Comparison of ENCODE assay signal across 8 mouse cellular contexts in the genomic region with DNA sequence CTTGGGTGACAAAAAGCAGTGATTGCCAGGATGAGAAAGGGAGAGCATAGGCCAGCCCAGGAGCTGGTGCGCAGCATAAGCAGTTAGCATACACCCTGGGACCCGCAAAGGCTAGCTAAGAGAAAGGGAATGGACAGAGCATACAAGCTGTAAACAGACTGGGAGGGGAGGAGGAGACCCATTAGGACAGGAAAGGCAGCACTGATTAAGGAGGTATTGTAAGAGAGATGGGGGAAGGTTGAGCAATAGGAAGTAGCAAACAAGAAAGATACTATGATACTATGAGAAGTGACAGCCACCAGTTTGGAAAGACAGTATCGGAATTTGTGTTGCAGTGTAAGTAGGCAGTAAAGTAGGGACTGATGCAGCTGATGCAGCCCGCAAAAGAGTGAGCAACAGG. TPM values are rescaled to one million over a fixed set of nuclear protein-coding genes. Genes with fewer than 3 reads are reported as not detected.
DNase-seq lines count a peak whose midpoint lies in the region; ATAC-seq and TF ChIP-seq lines count a peak whose summit lies in the region.

No protein-coding gene starts in this region.

- TF ChIP-seq CTCF in kidney, adult 2 months (conservative IDR thresholded peaks at IDR 0.05; ENCODE audit: insufficient read depth, insufficient read length, low read depth, low read length) = no peak
- TF ChIP-seq CTCF in bone marrow, adult 2 months (IDR thresholded peaks at IDR 0.05; ENCODE audit: control insufficient read depth, insufficient read depth, low read length) = no peak

- H3K4me1 ChIP-seq in kidney, adult 2 months (ENCODE audit: control insufficient read depth, insufficient read depth, low read length) = peaks cover 35% of the 10 kb centered on the region
- peaks cover 11% of the 10 kb centered on the region for H3K4me1 ChIP-seq in bone marrow, adult 2 months (ENCODE audit: control insufficient read depth, insufficient read depth, low read length)
- H3K4me1 ChIP-seq in hindbrain, embryonic 14.5 days (replicated peaks; ENCODE audit: control insufficient read depth, insufficient read depth, low read length) = peaks cover 30% of the 10 kb centered on the region
- peaks cover 33% of the 10 kb centered on the region for H3K4me1 ChIP-seq in midbrain, embryonic 14.5 days (ENCODE audit: control insufficient read depth, insufficient read depth, low read length)

- peak overlapping the region; percentile 79 for H3K27ac ChIP-seq in kidney, adult 2 months (ENCODE audit: insufficient read depth, low read depth, low read length)
- no peak overlapping the region for H3K27ac ChIP-seq in bone marrow, adult 2 months (ENCODE audit: control insufficient read depth, insufficient read depth, low read depth, low read length, poor library complexity)
- H3K27ac ChIP-seq in hindbrain, embryonic 14.5 days = no peak overlapping the region
- H3K27ac ChIP-seq in midbrain, embryonic 14.5 days (replicated peaks; ENCODE audit: low read depth, low read length) = no peak overlapping the region

- H3K27me3 ChIP-seq in kidney, adult 2 months (replicated peaks; ENCODE audit: control insufficient read depth, insufficient read depth, low read length) = no peaks in the 10 kb centered on the region
- H3K27me3 ChIP-seq in hindbrain, embryonic 14.5 days (ENCODE audit: control insufficient read depth, insufficient read depth, low read length) = no peaks in the 10 kb centered on the region
- H3K27me3 ChIP-seq in midbrain, embryonic 14.5 days (ENCODE audit: control insufficient read depth, insufficient read depth, low read length) = no peaks in the 10 kb centered on the region

- no peak for DNase-seq in kidney, adult 2 months
- no peak for DNase-seq in kidney, postnatal 14 days
- DNase-seq in hindbrain, embryonic 14.5 days (ENCODE audit: low spot score) = no peak
- no peak for DNase-seq in midbrain, embryonic 14.5 days
- DNase-seq in layer of hippocampus, adult 11-12 months (ENCODE audit: low spot score) = no peak
- DNase-seq in right cerebral cortex, postnatal 14 days = no peak
- DNase-seq in right cerebral cortex, adult 18-20 months = no peak

- WGBS in kidney, adult 2 months = 25% methylated on average over 4 of the region's 4 CpGs
- WGBS in bone marrow, adult 2 months = 26% methylated on average over 4 of the region's 4 CpGs
- whole genome bisulfite sequencing in hindbrain, embryonic 14.5 days = 52% methylated on average over 4 of the region's 4 CpGs
- 44% methylated on average over 4 of the region's 4 CpGs for WGBS in midbrain, embryonic 14.5 days

- no peak for ATAC-seq in hindbrain, embryonic 14.5 days (ENCODE audit: low FRiP score)
- no peak for ATAC-seq in midbrain, embryonic 14.5 days (ENCODE audit: low FRiP score, low TSS enrichment)

- peak overlapping the region; percentile 81 for H3K9ac ChIP-seq in hindbrain, embryonic 14.5 days
- H3K9ac ChIP-seq in midbrain, embryonic 14.5 days (replicated peaks; ENCODE audit: low read length) = peak overlapping the region; percentile 88; the same call in 1 of the 2 replicates

- peak overlapping the region; percentile 92 for H3K4me3 ChIP-seq in kidney, adult 2 months (ENCODE audit: insufficient read depth, low read depth, low read length)
- H3K4me3 ChIP-seq in bone marrow, adult 2 months (replicated peaks; ENCODE audit: control insufficient read depth, low read depth, low read length) = peak overlapping the region; percentile 89
- peak overlapping the region; percentile 60 for H3K4me3 ChIP-seq in hindbrain, embryonic 14.5 days (replicated peaks; ENCODE audit: low read length)
- H3K4me3 ChIP-seq in midbrain, embryonic 14.5 days (replicated peaks; ENCODE audit: low read depth, low read length) = peak overlapping the region; percentile 82

- no peaks in the 10 kb centered on the region for H3K9me3 ChIP-seq in hindbrain, embryonic 14.5 days (ENCODE audit: control insufficient read depth, low read length)
- no peaks in the 10 kb centered on the region for H3K9me3 ChIP-seq in midbrain, embryonic 14.5 days (ENCODE audit: control insufficient read depth, low read length)

- TF ChIP-seq POLR2A in kidney, adult 2 months (IDR thresholded peaks at IDR 0.05; ENCODE audit: low read depth, low read length) = no peak
- no peak for TF ChIP-seq POLR2A in bone marrow, adult 2 months (IDR thresholded peaks at IDR 0.05; ENCODE audit: borderline replicate concordance, control insufficient read depth, low read depth, low read length)

- H3K36me3 ChIP-seq in kidney, adult 2 months (ENCODE audit: control insufficient read depth, insufficient read depth, low read length) = no peaks in the 10 kb centered on the region
- H3K36me3 ChIP-seq in hindbrain, embryonic 14.5 days (replicated peaks; ENCODE audit: control insufficient read depth, insufficient read depth) = no peaks in the 10 kb centered on the region
- H3K36me3 ChIP-seq in midbrain, embryonic 14.5 days (ENCODE audit: control insufficient read depth, insufficient read depth, low read length) = no peaks in the 10 kb centered on the region

- peak overlapping the region; percentile 81 for H3K4me2 ChIP-seq in hindbrain, embryonic 14.5 days (replicated peaks)
- H3K4me2 ChIP-seq in midbrain, embryonic 14.5 days (ENCODE audit: low read length) = peak overlapping the region; percentile 88

RNA-seq across cellular contexts. Expression of a gene that starts 1.8 kb away (rescaled TPM):
- 85.0 and 86.5 TPM in 2 replicates for polyA plus RNA-seq in kidney, adult 2 months (2012; rRNA removed)
- 32.0 and 66.7 TPM in 2 replicates for polyA plus RNA-seq in bone marrow, adult 2 months (2011; ENCODE audit: insufficient read depth, insufficient read length, low replicate concordance, missing spikeins)
- 50.7 and 57.6 TPM in 2 replicates for polyA plus RNA-seq in hindbrain, embryonic 14.5 days (2014; fragmentation: Nextera tagmentation; extraction: Ambion mirVana)
- 48.4 and 55.0 TPM in 2 replicates for polyA plus RNA-seq in midbrain, embryonic 14.5 days (2014; fragmentation: Nextera tagmentation; extraction: Ambion mirVana)

RNA-seq across cellular contexts. Expression of a gene that starts 42.9 kb away (rescaled TPM):
- polyA plus RNA-seq in kidney, adult 2 months (2012; rRNA removed) = 14.0 and 15.0 TPM in 2 replicates
- 13.6 and 35.3 TPM in 2 replicates for polyA plus RNA-seq in bone marrow, adult 2 months (2011; ENCODE audit: insufficient read depth, insufficient read length, low replicate concordance, missing spikeins)
- 21.8 and 25.8 TPM in 2 replicates for polyA plus RNA-seq in hindbrain, embryonic 14.5 days (2014; fragmentation: Nextera tagmentation; extraction: Ambion mirVana)
- 26.9 and 48.1 TPM in 2 replicates for polyA plus RNA-seq in midbrain, embryonic 14.5 days (2014; fragmentation: Nextera tagmentation; extraction: Ambion mirVana)
